Mouse (Mus musculus) large intestine, adult 2 months (tissue): ENCODE measurements around the gene Fgfr2. TPM values are rescaled to one million over a fixed set of nuclear protein-coding genes. Genes with fewer than 3 reads are reported as not detected.
A peak's percentile ranks its signal among the peaks of the same experiment; 100 is the strongest.

Experiments used
- DNase-seq: peaks from one replicate; pipeline ENCODE4 v3.0.0-alpha.2; 2012; ENCODE audit warnings: low read depth, low spot score
- WGBS: fragments of 180-500 bp; shearing (Covaris S2); methylation state at CpG from one replicate; pipeline ENCODE4 v1.1.7; 2018; 5-methylcytosine and 5-hydroxymethylcytosine counted together
- polyA plus RNA-seq: library from polyadenylated mRNA; depleted of rRNA; stranded (reverse); fragments of >200 nt; gene quantifications from 2 replicates; pipeline ENCODE4 v1.2.3, GENCODE M21; 2012

Fgfr2 gene
- polyA plus RNA-seq, 1 experiment, result 35.0 TPM

DNA sequence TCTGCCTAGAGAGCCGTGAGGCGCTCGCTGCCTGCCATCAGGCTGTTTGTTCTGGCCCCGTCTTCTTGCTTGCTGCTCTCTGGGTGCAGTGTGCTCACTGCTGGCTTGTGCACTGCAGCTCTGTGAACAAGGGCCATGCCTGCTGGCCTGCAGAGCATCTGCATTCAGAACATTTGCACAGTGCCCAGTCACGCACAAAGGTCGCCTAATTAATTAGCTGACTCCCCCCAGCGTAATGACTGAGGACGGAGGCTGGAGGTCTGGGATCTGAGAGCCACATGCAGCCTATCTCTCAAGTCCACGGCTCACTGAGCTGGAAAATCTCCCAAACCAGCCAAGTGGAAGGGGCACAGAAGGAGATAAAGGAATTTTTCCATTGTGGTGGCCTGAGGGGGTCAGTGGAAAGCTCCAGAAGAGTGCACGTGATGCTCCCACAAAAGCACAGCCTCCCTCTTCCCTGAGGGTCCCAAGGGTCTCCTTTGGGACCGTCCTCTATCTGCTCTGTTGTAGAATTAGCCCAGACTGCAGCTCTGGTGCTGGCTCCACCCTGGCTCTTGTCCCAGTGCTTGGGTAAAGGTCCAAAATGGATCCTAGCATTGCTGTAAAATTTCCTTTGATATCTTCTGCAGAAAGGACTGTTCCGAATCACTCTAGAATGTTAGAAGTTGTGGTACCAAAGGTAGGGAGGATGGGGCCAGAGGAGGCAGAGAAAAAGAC, 2285.1 kb downstream of the Fgfr2 start:
- 76% methylated on average over 12 of the region's 12 CpGs for WGBS
- no peak for DNase-seq

DNA sequence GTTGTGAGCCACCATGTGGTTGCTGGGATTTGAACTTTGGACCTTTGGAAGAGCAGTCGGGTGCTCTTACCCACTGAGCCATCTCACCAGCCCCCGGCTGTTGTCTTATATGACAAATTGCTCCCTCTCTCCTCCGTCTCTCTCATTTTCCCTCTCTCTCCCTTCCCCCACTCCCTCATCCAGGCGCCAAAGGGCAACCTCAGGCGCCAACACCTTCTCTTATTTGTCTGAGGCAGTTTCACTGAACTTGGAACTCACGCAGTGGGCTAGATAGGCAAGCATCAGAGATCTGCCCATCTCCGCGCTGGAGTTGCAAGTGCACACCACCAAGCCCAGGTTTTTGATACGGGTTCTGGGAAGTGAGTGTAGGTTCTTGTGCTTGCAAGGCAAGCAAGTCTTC, 2287.1 kb downstream of the Fgfr2 start:
- WGBS, result 85% methylated on average over 9 of the region's 9 CpGs

DNA sequence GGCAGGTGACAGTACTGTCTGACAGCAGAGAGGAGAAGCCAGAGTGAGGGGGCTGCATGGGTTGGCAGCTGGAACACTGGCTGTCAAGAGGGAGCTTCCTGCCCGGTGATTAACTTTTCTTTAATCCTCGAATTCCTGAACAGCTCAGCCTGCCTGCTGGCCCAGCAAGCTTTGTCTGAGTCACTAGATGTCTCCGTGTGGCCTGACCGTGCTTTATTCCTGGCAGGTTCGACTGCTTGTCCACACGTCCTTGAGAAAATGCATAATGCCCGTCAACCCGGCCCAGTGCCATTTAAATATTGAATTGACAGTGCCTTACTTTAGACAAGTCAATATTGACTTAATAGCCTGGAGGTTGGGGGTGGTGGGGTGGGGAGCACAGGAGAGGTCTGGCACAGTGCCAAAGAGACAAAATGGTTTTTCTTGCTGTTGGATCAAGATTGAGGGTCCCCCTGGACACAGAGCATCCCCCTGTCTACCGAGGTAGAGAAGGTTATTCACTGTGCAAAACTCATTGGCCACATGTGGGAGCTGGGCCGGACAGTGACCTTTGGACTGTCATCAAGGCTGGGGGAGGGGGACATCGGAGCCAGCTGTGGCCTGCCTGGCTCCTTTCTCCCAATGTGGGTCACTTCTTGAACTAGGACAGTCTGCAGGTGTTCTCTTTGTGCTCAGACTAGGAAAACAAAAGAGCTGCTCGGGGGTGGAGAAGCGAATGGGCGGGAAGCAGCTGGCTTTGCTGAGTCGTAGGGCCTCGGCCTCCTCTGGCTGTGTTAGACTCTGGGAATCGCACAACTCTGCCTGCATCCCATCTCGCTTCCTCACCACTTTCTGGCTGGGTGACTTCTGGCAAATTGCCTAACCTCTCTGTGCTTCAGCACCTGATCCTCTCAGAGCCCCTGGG, 2287.9 kb downstream of the Fgfr2 start:
- DNase-seq, result no peak
- 13% methylated on average over 18 of the region's 18 CpGs for WGBS

More for the DNA sequence above, 2287.1 kb downstream of the Fgfr2 start:
- DNase-seq, result no peak

DNA sequence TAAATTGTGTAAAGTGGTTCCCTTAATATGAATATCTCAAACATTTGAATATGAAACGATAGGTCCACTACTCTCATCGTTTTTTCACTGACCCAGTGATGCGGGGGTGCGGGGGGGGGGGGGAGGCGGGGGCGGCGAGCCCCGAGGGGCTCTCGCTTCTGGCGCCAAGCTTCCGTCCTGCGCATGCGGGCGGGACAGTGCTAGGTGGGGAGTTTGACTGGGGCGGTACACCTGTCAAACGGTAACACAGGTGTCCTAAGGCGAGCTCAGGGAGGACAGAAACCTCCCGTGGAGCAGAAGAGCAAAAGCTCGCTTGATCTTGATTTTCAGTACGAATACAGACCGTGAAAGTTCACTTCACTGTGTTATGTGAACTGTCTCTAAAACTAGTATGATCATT, 2288.9 kb downstream of the Fgfr2 start:
- DNase-seq, result peak; percentile 87
- 25% methylated on average over 21 of the region's 21 CpGs for WGBS

DNA sequence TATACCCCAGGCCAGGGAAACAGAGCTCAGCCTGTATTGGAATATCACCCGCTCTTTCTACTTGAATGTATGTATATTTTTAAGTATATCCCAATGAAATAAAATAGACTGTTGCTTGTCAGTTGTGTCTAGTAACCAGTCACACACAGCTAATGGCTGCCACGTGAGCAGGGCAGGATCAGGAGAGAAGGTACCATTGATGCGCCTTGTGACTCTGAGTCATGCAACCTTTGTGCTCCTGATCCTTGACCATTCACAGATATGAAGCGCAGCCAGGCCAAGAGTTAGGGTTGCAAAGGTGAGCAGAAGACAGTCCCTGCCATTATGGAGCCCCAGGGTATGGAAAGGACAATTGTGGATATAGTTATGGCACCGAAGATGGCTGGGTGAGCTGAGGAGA, 2291.6 kb downstream of the Fgfr2 start:
- DNase-seq, result no peak
- 76% methylated on average over 5 of the region's 5 CpGs for WGBS

DNA sequence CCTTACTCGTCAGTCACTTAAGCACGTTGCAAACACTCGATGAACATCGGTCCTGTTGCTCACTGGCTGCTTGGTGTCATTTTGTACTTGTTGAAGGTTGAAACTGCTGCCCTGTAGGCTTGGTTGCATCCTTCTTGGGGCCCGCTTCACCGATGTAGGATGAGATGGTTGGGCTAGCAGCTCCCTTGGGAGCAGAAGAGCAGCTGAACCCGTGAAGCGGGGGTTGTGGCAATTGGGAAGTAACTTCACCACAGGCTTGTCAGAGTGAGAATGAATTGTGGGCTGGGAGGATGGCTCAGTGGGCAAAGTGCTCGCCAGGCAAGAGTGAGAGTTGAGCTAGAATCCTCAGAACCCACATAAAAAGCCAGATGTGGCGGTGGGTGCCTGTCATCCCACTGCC, 2294.7 kb downstream of the Fgfr2 start:
- DNase-seq, result no peak

DNA sequence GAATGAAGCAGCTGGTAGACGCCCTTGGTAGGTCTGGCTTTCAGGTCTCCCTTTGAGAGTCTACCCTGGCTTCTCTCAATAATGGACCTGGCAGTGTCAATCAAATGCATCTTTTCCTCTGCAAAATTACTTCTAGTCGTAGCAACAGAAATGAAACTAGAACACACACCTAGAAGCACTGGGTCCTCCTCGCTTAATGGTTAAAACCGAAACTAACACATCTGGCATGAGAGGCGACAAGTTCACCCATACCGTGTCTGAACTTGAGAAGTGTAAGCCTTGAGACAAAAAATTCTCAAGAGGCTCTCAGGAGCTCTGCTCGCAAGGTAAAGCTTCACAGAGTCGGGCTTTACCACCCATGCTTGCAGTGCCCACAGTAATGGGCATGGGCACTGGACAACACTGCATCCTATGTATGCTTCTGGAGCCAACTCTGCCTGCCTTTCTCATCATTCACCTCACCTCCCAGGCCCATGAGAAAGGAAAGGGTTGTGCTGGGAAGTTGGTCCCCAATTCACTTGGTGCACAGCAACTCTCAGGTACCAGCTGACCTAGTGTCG, 2295.2 kb downstream of the Fgfr2 start:
- 84% methylated on average over 9 of the region's 9 CpGs for WGBS
- no peak for DNase-seq

More for the DNA sequence above, 2294.7 kb downstream of the Fgfr2 start:
- 82% methylated on average over 10 of the region's 10 CpGs for WGBS

DNA sequence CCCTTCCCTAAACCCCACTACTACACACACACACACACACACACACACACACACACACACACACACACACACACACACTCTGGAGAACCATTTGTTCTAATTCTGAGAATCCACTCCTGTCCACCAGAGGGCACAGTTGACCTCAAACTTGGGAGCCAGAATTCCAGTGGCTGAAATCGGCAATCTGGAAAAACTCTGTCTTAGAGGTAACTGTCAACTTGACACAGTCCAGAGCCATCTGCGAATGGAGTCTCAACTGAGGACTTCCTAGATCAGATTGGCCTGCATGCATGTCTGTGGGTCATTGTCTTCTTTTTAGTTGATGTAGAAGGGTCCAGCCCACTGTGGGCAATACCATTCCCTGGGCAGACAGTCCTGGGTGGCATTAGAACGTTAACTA, 2295.7 kb downstream of the Fgfr2 start:
- peak; percentile 48 for DNase-seq
- 33% methylated on average over 3 of the region's 3 CpGs for whole genome bisulfite sequencing

DNA sequence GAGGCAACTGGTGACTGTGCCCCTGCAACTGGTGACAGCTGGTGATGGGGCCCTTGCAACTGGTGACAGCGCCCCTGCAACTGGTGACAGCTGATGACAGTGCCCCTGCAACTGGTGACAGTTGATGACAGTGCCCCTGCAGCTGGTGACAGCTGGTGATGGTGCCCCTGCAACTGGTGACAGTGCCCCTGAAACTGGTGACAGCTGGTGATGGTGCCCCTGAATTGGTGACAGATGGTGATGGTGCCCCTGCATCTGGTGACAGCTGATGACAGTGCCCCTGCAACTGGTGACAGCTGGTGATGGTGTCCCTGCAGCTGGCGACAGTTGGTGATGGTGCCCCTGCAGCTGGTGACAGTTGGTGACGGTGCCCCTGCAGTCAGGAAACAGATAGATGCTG, 2296.8 kb downstream of the Fgfr2 start:
- DNase-seq, result no peak
- 82% methylated on average over 3 of the region's 3 CpGs for WGBS

DNA sequence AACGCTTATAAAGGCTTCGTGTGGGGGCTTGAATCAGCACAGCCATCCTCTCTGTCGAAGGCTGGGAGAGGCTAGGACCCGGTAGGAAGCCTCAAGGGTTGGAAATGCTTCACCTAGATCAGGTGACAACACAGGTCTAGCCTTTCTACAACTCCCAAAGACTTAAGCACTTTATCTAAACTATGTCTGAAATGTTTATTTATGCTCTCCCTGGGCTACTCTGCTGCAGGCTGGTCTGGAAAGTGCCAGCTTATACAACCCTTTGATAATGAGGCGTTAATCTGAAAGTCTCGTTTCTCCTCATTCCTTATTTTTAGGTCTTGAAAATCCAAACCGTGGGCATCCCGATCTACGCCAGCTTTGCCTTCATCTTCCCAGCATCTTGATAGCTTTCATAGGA, 2299.2 kb downstream of the Fgfr2 start:
- DNase-seq, result no peak
- WGBS, result 62% methylated on average over 9 of the region's 9 CpGs

DNA sequence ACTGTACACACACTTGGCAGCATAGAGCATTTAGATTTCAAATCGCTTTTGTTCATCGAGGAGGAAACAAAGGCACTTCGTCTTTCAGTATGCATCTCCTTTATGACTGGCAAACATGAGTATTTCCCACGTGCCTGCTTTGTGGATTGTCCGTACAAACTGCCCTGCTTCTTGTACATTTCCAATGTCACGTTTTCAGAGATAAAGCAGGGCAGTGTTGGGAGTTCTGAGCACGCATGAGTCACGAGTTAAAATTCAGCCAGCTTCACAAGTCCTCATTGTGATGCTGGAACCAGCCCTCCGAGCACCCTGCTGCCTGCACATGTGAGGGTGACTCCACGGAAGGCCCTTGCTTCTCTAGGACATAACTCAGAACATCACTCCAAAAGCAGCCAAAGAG, 2303.5 kb downstream of the Fgfr2 start:
- no peak for DNase-seq
- 31% methylated on average over 10 of the region's 10 CpGs for WGBS

DNA sequence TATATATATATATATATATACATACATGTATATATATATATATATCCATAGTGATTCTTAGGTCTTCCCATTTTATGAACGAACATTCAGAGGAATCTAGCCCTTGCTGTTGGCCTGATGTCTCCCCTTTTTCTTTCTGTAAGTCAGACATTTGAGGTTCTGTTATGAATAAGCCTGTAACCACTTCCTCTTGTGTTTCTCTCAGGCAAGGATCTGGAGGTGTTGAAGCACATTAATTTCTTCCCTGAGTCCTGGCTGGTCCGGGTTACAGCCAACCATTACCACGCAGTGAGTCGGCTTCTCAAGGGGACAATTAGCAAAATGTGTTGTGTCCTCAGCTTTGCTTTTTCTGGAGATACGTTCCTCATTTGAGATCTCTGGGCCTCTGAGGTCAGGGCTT, 2304.3 kb downstream of the Fgfr2 start:
- DNase-seq, result no peak
- 79% methylated on average over 5 of the region's 5 CpGs for WGBS

DNA sequence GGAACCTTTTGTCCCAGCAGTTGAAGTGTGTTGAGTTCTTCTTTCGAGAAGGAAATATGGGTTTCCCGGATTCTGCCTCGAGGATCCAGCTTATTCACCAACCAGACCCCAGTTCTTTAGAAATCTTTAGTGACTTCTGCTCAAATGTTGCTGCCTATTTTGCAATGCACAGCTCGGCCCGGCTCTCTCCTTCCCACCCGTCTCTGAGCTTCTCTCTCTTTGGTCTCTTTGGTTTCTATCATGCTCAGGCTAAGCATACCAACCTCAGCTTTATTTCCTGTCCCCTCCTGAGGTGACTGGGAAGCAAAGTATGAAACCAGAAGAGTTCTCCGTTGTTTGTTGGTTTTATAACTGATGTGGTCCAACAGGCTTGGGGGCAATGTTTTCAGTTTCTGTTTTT, 2306.9 kb downstream of the Fgfr2 start:
- DNase-seq, result no peak
- WGBS, result 79% methylated on average over 7 of the region's 7 CpGs

DNA sequence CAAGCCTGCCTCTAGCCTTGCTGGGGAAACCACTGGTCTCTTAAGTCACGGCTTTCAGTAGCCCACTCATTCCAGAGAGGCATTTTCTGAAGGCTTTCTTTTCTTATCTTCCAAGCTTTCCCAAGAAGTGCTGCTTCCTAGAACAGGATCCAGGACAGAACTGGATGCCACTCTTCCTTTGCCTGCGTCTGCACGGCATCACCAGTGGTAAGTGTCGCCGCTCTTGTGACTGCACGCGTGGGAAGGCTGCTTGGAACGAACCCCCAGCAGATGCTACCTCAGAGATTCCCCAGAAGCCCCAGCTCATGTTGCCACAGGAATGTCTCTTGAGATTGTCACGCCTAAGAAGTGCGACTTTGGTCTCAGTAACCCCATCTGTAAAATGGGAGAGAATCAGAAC, 2307.5 kb downstream of the Fgfr2 start:
- 94% methylated on average over 10 of the region's 10 CpGs for WGBS
- DNase-seq, result no peak

DNA sequence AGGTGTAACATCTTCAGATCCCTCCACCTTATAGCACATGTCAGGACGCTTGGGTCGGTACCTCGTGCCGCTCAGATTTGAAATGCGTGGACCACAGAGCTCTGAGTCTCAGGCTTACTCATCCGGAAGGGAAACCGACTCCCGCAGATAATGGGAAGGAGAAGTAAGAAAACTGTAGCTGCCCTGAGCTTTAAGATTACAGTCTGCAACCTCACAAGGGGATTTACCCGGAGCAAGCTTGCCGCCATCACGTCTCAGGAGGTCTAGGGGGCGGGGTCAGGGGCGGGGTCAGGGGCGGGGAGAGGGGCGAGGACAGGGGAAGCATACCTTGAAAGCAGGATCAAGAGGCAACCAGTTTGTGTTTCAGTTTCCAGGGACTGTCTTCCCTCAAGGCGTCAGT, 2310.7 kb downstream of the Fgfr2 start:
- no peak for DNase-seq
- 40% methylated on average over 16 of the region's 16 CpGs for WGBS

DNA sequence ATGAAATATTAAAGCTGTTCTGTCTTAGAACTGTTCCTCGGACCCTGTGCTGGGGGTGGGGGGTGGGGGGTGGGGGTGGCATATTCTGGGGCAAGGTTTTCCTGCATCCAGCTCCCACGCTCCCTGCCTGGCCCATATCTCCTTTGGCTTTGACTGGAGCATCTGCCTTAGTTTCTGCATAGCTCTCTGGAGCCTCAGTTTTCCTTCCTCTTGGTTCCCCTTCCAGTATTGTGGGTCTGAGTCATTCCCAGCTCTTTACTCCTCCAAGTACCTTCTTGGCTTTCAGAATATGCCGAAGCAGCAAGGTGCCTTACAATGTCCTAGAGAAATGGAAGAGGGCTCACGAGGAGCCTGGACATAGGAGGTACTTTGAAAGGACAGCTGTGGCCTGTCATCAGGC, 2312.9 kb downstream of the Fgfr2 start:
- 91% methylated on average over 4 of the region's 4 CpGs for WGBS
- DNase-seq, result no peak

DNA sequence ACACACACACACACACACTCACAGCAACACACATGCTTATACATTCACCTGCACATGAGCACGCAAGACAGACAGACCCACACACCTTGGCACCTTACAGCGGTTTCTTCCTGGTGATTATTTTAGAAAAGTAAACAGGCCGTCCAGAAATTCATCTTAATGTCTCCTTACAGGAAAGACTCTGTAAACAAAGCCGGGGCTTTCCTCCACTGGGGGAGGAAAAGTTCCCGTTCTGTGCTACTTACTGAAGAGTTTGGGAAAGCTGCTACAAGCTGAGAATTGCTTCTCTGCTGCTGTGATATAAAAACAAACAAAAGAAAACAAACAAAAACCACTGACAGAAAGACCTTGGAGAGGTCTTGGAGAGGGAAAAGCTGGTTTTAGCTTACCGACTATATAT, 2314.5 kb downstream of the Fgfr2 start:
- no peak for DNase-seq
- WGBS, result 10% methylated on average over 6 of the region's 6 CpGs

DNA sequence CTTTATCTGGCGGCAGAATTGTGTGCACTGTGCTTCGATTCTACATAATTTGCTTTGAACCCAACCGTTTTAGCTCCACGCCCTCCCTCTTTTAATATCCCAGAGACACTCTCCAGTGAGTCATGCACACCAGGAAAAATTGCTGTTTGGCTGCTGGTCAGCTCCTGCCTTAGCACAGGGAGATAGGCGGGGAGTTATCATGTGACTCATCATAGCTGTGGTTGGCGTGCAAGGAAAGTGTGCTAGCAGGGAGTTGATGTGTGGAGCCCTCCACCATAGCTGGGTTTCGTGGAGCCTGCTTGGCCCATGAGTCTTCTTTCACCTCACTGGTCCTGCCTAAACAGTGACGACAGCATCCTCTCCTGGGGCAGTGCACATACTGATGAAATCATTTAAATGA, 2315.4 kb downstream of the Fgfr2 start:
- 14% methylated on average over 8 of the region's 8 CpGs for WGBS
- peak; percentile 19 for DNase-seq

DNA sequence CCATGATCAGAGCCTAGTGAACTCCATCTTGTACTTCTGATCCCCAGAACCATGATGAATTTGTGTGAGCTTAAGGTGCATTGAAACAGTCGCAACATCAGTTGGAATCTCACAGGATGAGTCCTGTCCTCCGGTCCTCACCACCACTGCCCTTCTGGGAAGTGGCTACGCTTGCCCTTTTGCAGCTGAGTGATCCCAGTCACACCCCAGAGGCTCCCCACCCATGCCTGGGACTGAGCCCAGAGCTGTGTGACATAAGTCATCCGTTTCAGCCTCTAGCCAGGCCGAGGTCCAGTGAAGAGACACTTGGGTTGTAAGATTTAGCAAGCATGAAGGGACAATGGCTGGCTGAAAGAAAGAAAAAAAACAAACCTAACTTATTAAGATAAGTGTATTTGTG, 2318.2 kb downstream of the Fgfr2 start:
- no peak for DNase-seq
- 64% methylated on average over 5 of the region's 5 CpGs for WGBS

DNA sequence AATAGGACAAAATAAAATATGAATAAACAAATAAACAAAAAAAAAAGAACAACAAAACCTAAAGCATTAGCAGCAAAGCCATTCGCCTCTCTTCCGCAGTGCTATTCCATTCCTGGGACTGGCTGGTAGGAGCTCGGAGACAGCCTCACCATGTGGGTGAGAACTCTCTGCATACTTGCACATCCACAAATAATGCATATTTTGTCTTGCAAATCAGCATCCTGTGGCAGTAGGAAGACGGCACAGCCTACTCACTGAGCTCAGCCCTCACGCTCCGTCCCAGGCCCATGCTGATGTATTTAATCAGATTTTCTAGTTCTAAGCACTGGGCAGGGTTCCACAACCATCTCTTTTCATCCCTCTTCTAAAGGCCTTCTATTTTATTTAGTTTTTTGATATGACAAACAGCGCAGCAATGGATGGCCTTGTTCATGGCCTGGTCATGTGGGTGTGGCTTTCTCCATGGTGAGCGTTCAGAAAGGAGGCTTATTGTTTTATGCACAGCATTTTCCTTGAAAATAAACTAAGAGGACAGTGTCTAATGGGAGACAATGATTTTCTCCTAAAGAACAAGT, 2319.8 kb downstream of the Fgfr2 start:
- no peak for DNase-seq
- 89% methylated on average over 8 of the region's 8 CpGs for WGBS
